15 mouse cellular contexts compared by ENCODE assay signal in genomic region chr7:124989456-124989855, GRCm38 (mm10).
DNase-seq lines count a peak whose midpoint lies in the region; ATAC-seq lines count a peak whose summit lies in the region.
"Had no signal": no experiment of that assay in that cellular context is flagged by ENCODE, and none has a peak within 500 bp of the region (broad histone marks: within the 10 kb centered on the region; RNA-seq: fewer than 3 reads in every experiment).

No protein-coding gene starts in this region.

- H3K9ac ChIP-seq in kidney, embryonic 14.5 days (ENCODE audit: low read depth, low read length), result no peak overlapping the region
- H3K9ac ChIP-seq: heart, embryonic 13.5 days; hindbrain, embryonic 15.5 days had no signal

- no peaks in the 10 kb centered on the region for H3K36me3 ChIP-seq in kidney, embryonic 14.5 days (ENCODE audit: control insufficient read depth, insufficient read depth, low read length)
- H3K36me3 ChIP-seq: heart, embryonic 13.5 days; hindbrain, embryonic 15.5 days had no signal

- no peak for ATAC-seq in kidney, embryonic 14.5 days (ENCODE audit: low FRiP score, low TSS enrichment)
- ATAC-seq: forebrain, embryonic 14.5 days had no signal

- 69% methylated on average over 5 of the region's 5 CpGs for WGBS in kidney, embryonic 14.5 days

- no peak overlapping the region for H3K4me2 ChIP-seq in kidney, embryonic 14.5 days (replicated peaks; ENCODE audit: low read depth, low read length)
- H3K4me2 ChIP-seq: heart, embryonic 13.5 days; hindbrain, embryonic 15.5 days; midbrain, embryonic 11.5 days had no signal

- H3K27ac ChIP-seq in kidney, embryonic 14.5 days (ENCODE audit: low read depth, low read length), result no peak overlapping the region
- H3K27ac ChIP-seq: heart, embryonic 13.5 days; hindbrain, embryonic 15.5 days had no signal

- H3K9me3 ChIP-seq in kidney, embryonic 14.5 days (ENCODE audit: control insufficient read depth, low read length), result no peaks in the 10 kb centered on the region
- H3K9me3 ChIP-seq: hindbrain, embryonic 15.5 days had no signal

- peak; percentile 4 for DNase-seq in kidney, adult 9 months
- peak; percentile 12 for DNase-seq in ovary, postnatal 14 days (ENCODE audit: low spot score)
- no peak for DNase-seq in ovary, adult 18-20 months (ENCODE audit: low spot score)
- peak; percentile 33 for DNase-seq in embryo, embryonic 10.5 days (ENCODE audit: low spot score)
- DNase-seq in retina, embryonic 14.5 days (ENCODE audit: low spot score), result peak; percentile 53
- DNase-seq in right cerebral cortex, adult 2 months (ENCODE audit: low spot score in 2 of 2), result no peak
- DNase-seq: cerebellum, adult 9-11 months; gastrocnemius, postnatal 10 days; layer of hippocampus, adult 9-11 months; thymus, adult 18-20 months had no signal

- H3K4me1 ChIP-seq in kidney, embryonic 14.5 days (ENCODE audit: control insufficient read depth, insufficient read depth, low read length), result no peaks in the 10 kb centered on the region
- H3K4me1 ChIP-seq: heart, embryonic 13.5 days had no signal

- no peaks in the 10 kb centered on the region for H3K27me3 ChIP-seq in kidney, embryonic 14.5 days (ENCODE audit: control insufficient read depth, insufficient read depth, low read length)
- H3K27me3 ChIP-seq: heart, embryonic 13.5 days; hindbrain, embryonic 15.5 days had no signal

- no peak overlapping the region for H3K4me3 ChIP-seq in kidney, embryonic 14.5 days (ENCODE audit: low read length)
- H3K4me3 ChIP-seq: heart, embryonic 13.5 days; hindbrain, embryonic 15.5 days had no signal

Comparison
In these comparisons a context has a peak if more than half of its experiments do, and no peak if none do; other contexts are left out.
1. DNase-seq: peak in kidney, adult 9 months (single experiment), ovary, postnatal 14 days (single experiment), embryo, embryonic 10.5 days (single experiment) and retina, embryonic 14.5 days (single experiment); none in ovary, adult 18-20 months (single experiment) and right cerebral cortex, adult 2 months (0 of 2).